Mouse (Mus musculus): ENCODE results near the gene Csnk2a2.

- TF ChIP-seq POLR2A (IDR thresholded peaks at IDR 0.05; ENCODE audit: low read depth, low read length) (no peak), CTCF (conservative IDR thresholded peaks at IDR 0.05; ENCODE audit: insufficient read depth, insufficient read length, low read depth, low read length) (no peak)
These were observed 19.8 kb downstream of the Csnk2a2 start for GRCm38 (mm10) chr8:95470008-95470407.
